Mouse (Mus musculus) G1E (cell line): ENCODE results near the gene Spock1. TPM values are rescaled to one million over a fixed set of nuclear protein-coding genes. Genes with fewer than 3 reads are reported as not detected.
A peak's percentile ranks its signal among the peaks of the same experiment; 100 is the strongest.

Experiments used
- ATAC-seq: 2 replicates; pipeline ENCODE4 v1.8.0; 2016; ENCODE audit warnings: mild to moderate bottlenecking; ENCODE audit not compliant: insufficient number of reproducible peaks, poor library complexity, low FRiP score, severe bottlenecking; ENCODE audit errors: extremely low read depth
- DNase-seq: peaks from one replicate; pipeline ENCODE4 v3.0.0; 2012; ENCODE audit warnings: low spot score
- H3K27me3 ChIP-seq: 2 replicates; pipeline ENCODE4 v1.6.1; 2012; ENCODE audit warnings: mild to moderate bottlenecking, low read length, inconsistent platforms; ENCODE audit not compliant: insufficient read depth
- H3K36me3 ChIP-seq: replicated peaks from 2 replicates; pipeline ENCODE3; 2012; ENCODE audit warnings: mild to moderate bottlenecking, inconsistent platforms
- H3K4me1 ChIP-seq: 2 replicates; pipeline ENCODE4 v1.6.1; 2012; ENCODE audit warnings: low read depth, low read length, inconsistent platforms, mixed read lengths; ENCODE audit not compliant: insufficient read depth
- H3K4me3 ChIP-seq: 2 replicates; pipeline ENCODE4 v1.5.1; 2012; ENCODE audit warnings: low read depth, mild to moderate bottlenecking, inconsistent platforms, low read length, moderate library complexity, mixed read lengths
- H3K9me3 ChIP-seq: replicated peaks from 2 replicates; pipeline ENCODE4 v1.6.1; 2012; ENCODE audit warnings: inconsistent platforms
- CTCF ChIP-seq: IDR thresholded peaks from 2 replicates; pipeline ENCODE4 v1.5.1; 2012; ENCODE audit warnings: low read depth, low read length, inconsistent platforms, mixed read lengths
- GATA1 ChIP-seq: IDR thresholded peaks from 2 replicates; pipeline ENCODE4 v1.6.1; 2012; ENCODE audit warnings: borderline replicate concordance, low read length, inconsistent platforms, mixed read lengths
- GATA2 ChIP-seq: IDR thresholded peaks from 2 replicates; pipeline ENCODE4 v1.6.1; 2012; ENCODE audit warnings: low read depth, low read length, inconsistent platforms, borderline replicate concordance
- POLR2AphosphoS5 ChIP-seq: IDR thresholded peaks from 2 replicates; pipeline ENCODE4 v1.6.1; 2012; ENCODE audit warnings: low read depth, low read length, inconsistent platforms; ENCODE audit not compliant: insufficient replicate concordance
- TAL1 ChIP-seq: conservative IDR thresholded peaks from 2 replicates; pipeline ENCODE4 v1.6.1; 2012; ENCODE audit warnings: low read depth, low read length, inconsistent platforms, mixed read lengths
- polyA plus RNA-seq: library from polyadenylated mRNA; stranded (reverse); fragments of >175 nt; gene quantifications from 2 replicates; pipeline ENCODE4 v1.2.3, GENCODE M21; 2012
- total RNA-seq, 2 experiments: library from RNA; stranded (forward) in 1 of 2; stranded (reverse) in 1 of 2; fragments of 200-1000 nt in 1 of 2; fragments of >200 nt in 1 of 2; fragmentation: Nextera tagmentation in 1 of 2; gene quantifications; 2 replicates each; pipeline ENCODE4 v1.2.3; 2014 to 2017

Spock1 gene
- total and polyA plus RNA-seq, 3 experiments = 0.22 TPM; not detected in 2

- no peak for ATAC-seq
Measured at GRCm38 (mm10) chr13:57628218-57628617, 279.9 kb downstream of the Spock1 start.

GRCm38 (mm10) chr13:57626434-57626833, 281.7 kb downstream of the Spock1 start:
- DNase-seq = no peak
- Histone ChIP-seq H3K9me3 (peaks cover 78% of the 10 kb centered on the region), H3K4me1 (no peaks in the 10 kb centered on the region), H3K36me3 (no peaks in the 10 kb centered on the region), H3K4me3 (no peak overlapping the region), H3K27me3 (no peaks in the 10 kb centered on the region; the same call in 1 of the 2 replicates)
- TF ChIP-seq CTCF (no peak), GATA2 (no peak)
- ATAC-seq = no peak

More at GRCm38 (mm10) chr13:57628218-57628617, 279.9 kb downstream of the Spock1 start:
- H3K9me3 ChIP-seq = peaks cover 83% of the 10 kb centered on the region
- H3K36me3 ChIP-seq = no peaks in the 10 kb centered on the region
- no peak for DNase-seq
- no peak for TF ChIP-seq TAL1
- TF ChIP-seq CTCF = no peak
- no peak for TF ChIP-seq POLR2AphosphoS5
- no peak for TF ChIP-seq GATA1
- no peak for TF ChIP-seq GATA2
- no peaks in the 10 kb centered on the region for H3K4me1 ChIP-seq
- H3K27me3 ChIP-seq = no peaks in the 10 kb centered on the region; the same call in 1 of the 2 replicates
- H3K4me3 ChIP-seq = no peak overlapping the region

GRCm38 (mm10) chr13:57623909-57624481, 284.1 kb downstream of the Spock1 start:
- no peak for ATAC-seq
- H3K9me3 ChIP-seq = peaks cover 68% of the 10 kb centered on the region

GRCm38 (mm10) chr13:57619079-57619768, 288.9 kb downstream of the Spock1 start:
- no peaks in the 10 kb centered on the region for H3K36me3 ChIP-seq
- ATAC-seq = no peak
- H3K27me3 ChIP-seq = no peaks in the 10 kb centered on the region
- TF ChIP-seq GATA2 (no peak), CTCF (no peak), POLR2AphosphoS5 (no peak), TAL1 (no peak), GATA1 (no peak)
- H3K4me3 ChIP-seq = no peak overlapping the region
- peaks cover 48% of the 10 kb centered on the region for H3K9me3 ChIP-seq
- DNase-seq = no peak
- H3K4me1 ChIP-seq = no peaks in the 10 kb centered on the region

More at GRCm38 (mm10) chr13:57623909-57624481, 284.1 kb downstream of the Spock1 start:
- no peak for DNase-seq
- Histone ChIP-seq H3K36me3 (no peaks in the 10 kb centered on the region), H3K27me3 (no peaks in the 10 kb centered on the region; the same call in 1 of the 2 replicates), H3K4me1 (no peaks in the 10 kb centered on the region), H3K4me3 (no peak overlapping the region)
- TF ChIP-seq CTCF (no peak), POLR2AphosphoS5 (no peak), GATA2 (no peak), GATA1 (no peak), TAL1 (no peak)

- H3K4me1 ChIP-seq = no peaks in the 10 kb centered on the region
- no peaks in the 10 kb centered on the region for H3K27me3 ChIP-seq
- H3K36me3 ChIP-seq = no peaks in the 10 kb centered on the region
- H3K9me3 ChIP-seq = peaks cover 75% of the 10 kb centered on the region
- DNase-seq (no peak), ATAC-seq (0 out of 2 replicates have a peak, but pooled peaks have one; percentile 15)
- no peak overlapping the region for H3K4me3 ChIP-seq
- TF ChIP-seq POLR2AphosphoS5 (no peak), CTCF (no peak), GATA1 (no peak), TAL1 (no peak), GATA2 (no peak)
Measured at GRCm38 (mm10) chr13:57611326-57612171, 296.6 kb downstream of the Spock1 start.

- DNase-seq = no peak
- no peaks in the 10 kb centered on the region for H3K36me3 ChIP-seq
- H3K4me3 ChIP-seq = no peak overlapping the region
- no peaks in the 10 kb centered on the region for H3K4me1 ChIP-seq
- peaks cover 80% of the 10 kb centered on the region for H3K9me3 ChIP-seq
- no peaks in the 10 kb centered on the region for H3K27me3 ChIP-seq
- ATAC-seq = no peak
- no peak for TF ChIP-seq GATA2
- no peak for TF ChIP-seq POLR2AphosphoS5
Measured at GRCm38 (mm10) chr13:57609946-57610345, 298.2 kb downstream of the Spock1 start.
